Comparison of ENCODE assay signal across 11 mouse cellular contexts in the genomic region with DNA sequence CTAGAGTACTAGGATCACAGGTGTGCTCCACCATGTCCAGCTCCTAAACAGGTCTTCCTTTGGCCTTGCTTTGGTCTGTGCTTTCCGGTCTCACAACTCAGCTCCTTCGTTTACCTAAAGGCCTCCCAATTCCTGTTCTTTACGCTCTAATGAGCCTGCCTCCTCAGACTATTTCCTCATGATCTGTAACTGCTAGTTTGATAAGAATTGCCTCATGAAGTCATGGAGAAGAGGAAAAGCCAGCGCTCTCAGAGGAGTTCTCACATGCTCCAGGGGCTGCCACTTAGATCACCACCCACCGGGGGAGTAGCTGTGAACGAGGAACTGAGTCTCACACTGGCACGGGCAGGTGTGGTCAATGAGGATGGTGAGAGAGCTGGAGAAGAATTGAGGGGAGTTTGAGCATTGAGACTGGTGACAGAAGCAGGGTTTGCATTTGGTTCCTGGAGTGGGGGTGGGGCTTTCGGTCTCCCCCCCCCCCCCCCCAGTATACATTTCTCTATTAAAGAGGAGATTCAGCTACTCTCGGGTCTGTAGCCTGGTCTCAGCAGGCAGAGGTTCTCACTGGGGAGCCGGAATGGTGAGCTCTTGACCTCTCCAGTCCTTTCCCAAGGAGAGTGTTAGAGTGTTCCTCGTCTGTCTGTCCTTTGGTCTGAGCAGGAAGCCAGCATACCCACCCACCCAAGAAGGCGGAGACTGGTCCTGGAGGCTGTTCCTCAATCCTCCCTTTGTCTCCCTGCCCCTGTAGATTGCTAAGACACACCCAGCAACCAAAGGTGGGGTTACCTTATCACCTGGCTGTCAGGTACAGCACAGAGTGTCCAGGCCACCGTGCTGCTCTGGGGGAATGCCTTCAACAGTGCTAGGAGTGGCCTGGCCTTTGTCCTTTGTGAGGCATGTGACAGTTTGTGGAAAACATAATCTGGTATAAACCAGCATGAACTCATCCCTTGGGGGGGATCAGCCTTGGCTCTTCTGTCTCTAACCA. TPM values are rescaled to one million over a fixed set of nuclear protein-coding genes. Genes with fewer than 3 reads are reported as not detected.
DNase-seq lines count a peak whose midpoint lies in the region; ATAC-seq and TF ChIP-seq lines count a peak whose summit lies in the region.
"Had no signal": no experiment of that assay in that cellular context is flagged by ENCODE, and none has a peak within 500 bp of the region (broad histone marks: within the 10 kb centered on the region; RNA-seq: fewer than 3 reads in every experiment).

No protein-coding gene starts in this region.

- TF ChIP-seq POLR2A in thymus, adult 2 months (IDR thresholded peaks at IDR 0.05; ENCODE audit: control insufficient read depth, extremely low read depth, insufficient read depth, low read length, poor library complexity): no peak

- no peak overlapping the region for H3K4me3 ChIP-seq in forebrain, embryonic 10.5 days
- no peak overlapping the region for H3K4me3 ChIP-seq in forebrain, embryonic 13.5 days
- no peak overlapping the region for H3K4me3 ChIP-seq in lung, embryonic 16.5 days (ENCODE audit: low read length)
- no peak overlapping the region for H3K4me3 ChIP-seq in stomach, embryonic 15.5 days (replicated peaks)
- H3K4me3 ChIP-seq in thymus, adult 2 months (ENCODE audit: control insufficient read depth, insufficient read depth, low read length): no peak overlapping the region
- H3K4me3 ChIP-seq: heart, embryonic 12.5 days; layer of hippocampus, adult 2 months; midbrain, embryonic 15.5 days had no signal

- peak overlapping the region; percentile 30; the same call in 1 of the 2 replicates for H3K27ac ChIP-seq in forebrain, embryonic 10.5 days
- no peak overlapping the region for H3K27ac ChIP-seq in forebrain, embryonic 13.5 days
- peak overlapping the region; percentile 14; the same call in 1 of the 2 replicates for H3K27ac ChIP-seq in lung, embryonic 16.5 days (ENCODE audit: low read length)
- peak overlapping the region; percentile 86 for H3K27ac ChIP-seq in stomach, embryonic 15.5 days
- H3K27ac ChIP-seq in thymus, adult 2 months (ENCODE audit: control insufficient read depth, insufficient read depth, low read length): no peak overlapping the region
- H3K27ac ChIP-seq: layer of hippocampus, adult 2 months; midbrain, embryonic 15.5 days had no signal

- WGBS in forebrain, embryonic 10.5 days: 58% methylated on average over 13 of the region's 13 CpGs
- 60% methylated on average over 13 of the region's 13 CpGs for WGBS in forebrain, embryonic 13.5 days
- WGBS in lung, embryonic 16.5 days: 31% methylated on average over 13 of the region's 13 CpGs
- WGBS in stomach, embryonic 15.5 days: 35% methylated on average over 13 of the region's 13 CpGs
- 65% methylated on average over 13 of the region's 13 CpGs for WGBS in thymus, adult 2 months

- ATAC-seq in forebrain, embryonic 13.5 days: no peak
- no peak for ATAC-seq in lung, embryonic 16.5 days (ENCODE audit: low read depth)
- peak; percentile 61 for ATAC-seq in stomach, embryonic 15.5 days (ENCODE audit: insufficient read depth, low FRiP score, low read depth)
- ATAC-seq: midbrain, embryonic 15.5 days had no signal

- TF ChIP-seq CTCF in thymus, adult 2 months (IDR thresholded peaks at IDR 0.05; ENCODE audit: borderline replicate concordance, control insufficient read depth, extremely low read depth, insufficient read depth, low read length, poor library complexity): no peak

- H3K4me1 ChIP-seq in forebrain, embryonic 10.5 days: peaks cover 41% of the 10 kb centered on the region
- H3K4me1 ChIP-seq in forebrain, embryonic 13.5 days: peaks cover 10% of the 10 kb centered on the region
- H3K4me1 ChIP-seq in lung, embryonic 16.5 days (replicated peaks; ENCODE audit: control insufficient read depth, insufficient read depth, low read length): peaks cover 17% of the 10 kb centered on the region
- H3K4me1 ChIP-seq in stomach, embryonic 15.5 days: peaks cover 24% of the 10 kb centered on the region
- peaks cover 14% of the 10 kb centered on the region for H3K4me1 ChIP-seq in thymus, adult 2 months (replicated peaks; ENCODE audit: control insufficient read depth, insufficient read depth, low read length)

- H3K27me3 ChIP-seq in forebrain, embryonic 10.5 days (ENCODE audit: poor library complexity, severe bottlenecking): peaks cover 22% of the 10 kb centered on the region
- H3K27me3 ChIP-seq in forebrain, embryonic 13.5 days: peaks cover 9% of the 10 kb centered on the region; the same call in 1 of the 2 replicates
- H3K27me3 ChIP-seq in lung, embryonic 16.5 days (ENCODE audit: control insufficient read depth, insufficient read depth, low read depth, low read length): no peaks in the 10 kb centered on the region
- no peaks in the 10 kb centered on the region for H3K27me3 ChIP-seq in stomach, embryonic 15.5 days (replicated peaks)
- no peaks in the 10 kb centered on the region for H3K27me3 ChIP-seq in thymus, adult 2 months (ENCODE audit: control insufficient read depth, insufficient read depth, low read length)
- H3K27me3 ChIP-seq: heart, embryonic 12.5 days; midbrain, embryonic 15.5 days had no signal

- H3K9me3 ChIP-seq in forebrain, embryonic 10.5 days: no peaks in the 10 kb centered on the region
- H3K9me3 ChIP-seq in forebrain, embryonic 13.5 days (replicated peaks): no peaks in the 10 kb centered on the region
- H3K9me3 ChIP-seq in lung, embryonic 16.5 days (ENCODE audit: control insufficient read depth, low read length): no peaks in the 10 kb centered on the region
- no peaks in the 10 kb centered on the region for H3K9me3 ChIP-seq in stomach, embryonic 15.5 days
- H3K9me3 ChIP-seq: heart, embryonic 12.5 days; midbrain, embryonic 15.5 days had no signal

- no peak overlapping the region for H3K4me2 ChIP-seq in forebrain, embryonic 13.5 days
- no peak overlapping the region for H3K4me2 ChIP-seq in lung, embryonic 16.5 days (ENCODE audit: low read depth, low read length)
- 0 out of 2 replicates have a peak overlapping the region, but pooled peaks have one; percentile 3 for H3K4me2 ChIP-seq in stomach, embryonic 15.5 days
- H3K4me2 ChIP-seq: heart, embryonic 12.5 days; midbrain, embryonic 15.5 days had no signal

- DNase-seq in forebrain, embryonic 10.5 days (ENCODE audit: extremely low spot score, low spot score): no peak
- DNase-seq in lung, postnatal 14 days: no peak
- peak; percentile 43 for DNase-seq in kidney, postnatal 10 days
- DNase-seq in thymus, adult 2 months: no peak
- DNase-seq in left cerebral cortex, adult 8-10 months (ENCODE audit: low spot score in 2 of 2): no peak

- H3K36me3 ChIP-seq in forebrain, embryonic 10.5 days (replicated peaks): no peaks in the 10 kb centered on the region
- no peaks in the 10 kb centered on the region for H3K36me3 ChIP-seq in forebrain, embryonic 13.5 days (ENCODE audit: poor library complexity, severe bottlenecking)
- H3K36me3 ChIP-seq in lung, embryonic 16.5 days (ENCODE audit: control insufficient read depth, insufficient read depth, low read length): no peaks in the 10 kb centered on the region
- H3K36me3 ChIP-seq in stomach, embryonic 15.5 days: no peaks in the 10 kb centered on the region
- no peaks in the 10 kb centered on the region for H3K36me3 ChIP-seq in thymus, adult 2 months (ENCODE audit: control insufficient read depth, insufficient read depth, low read length)
- H3K36me3 ChIP-seq: heart, embryonic 12.5 days; midbrain, embryonic 15.5 days had no signal

- no peak overlapping the region for H3K9ac ChIP-seq in forebrain, embryonic 13.5 days
- no peak overlapping the region for H3K9ac ChIP-seq in lung, embryonic 16.5 days (ENCODE audit: low read length)
- peak overlapping the region; percentile 9; the same call in 1 of the 2 replicates for H3K9ac ChIP-seq in stomach, embryonic 15.5 days
- H3K9ac ChIP-seq: heart, embryonic 12.5 days; midbrain, embryonic 15.5 days had no signal

RNA-seq across cellular contexts. Expression of gene Ubald2, which starts 4.7 kb away (rescaled TPM):
- 31.6 and 33.1 TPM in 2 replicates for polyA plus RNA-seq in forebrain, embryonic 10.5 days (2016; fragmentation: Nextera tagmentation; extraction: Ambion mirVana)
- 45.5 and 58.2 TPM in 2 replicates for polyA plus RNA-seq in forebrain, embryonic 13.5 days (2015; fragmentation: Nextera tagmentation; extraction: Ambion mirVana)
- polyA plus RNA-seq in lung, embryonic 16.5 days (2015; fragmentation: Nextera tagmentation; extraction: Ambion mirVana): 41.3 and 43.2 TPM in 2 replicates
- 37.7 and 37.9 TPM in 2 replicates for polyA plus RNA-seq in stomach, embryonic 15.5 days (2015; fragmentation: Nextera tagmentation; extraction: Ambion mirVana)
- 558 and 566 TPM in 2 replicates for polyA plus RNA-seq in thymus, adult 2 months (2012; rRNA removed)
- total RNA-seq in left cerebral cortex, adult 8-10 months (2022): 10 to 100 TPM; 22.7 to 25.8 (median 25.1) TPM

RNA-seq across cellular contexts. Expression of gene Rnf157, which starts 16.3 kb away (rescaled TPM):
- polyA plus RNA-seq in forebrain, embryonic 10.5 days (2016; fragmentation: Nextera tagmentation; extraction: Ambion mirVana): 5.5 and 5.7 TPM in 2 replicates
- 18.1 and 20.6 TPM in 2 replicates for polyA plus RNA-seq in forebrain, embryonic 13.5 days (2015; fragmentation: Nextera tagmentation; extraction: Ambion mirVana)
- polyA plus RNA-seq in lung, embryonic 16.5 days (2015; fragmentation: Nextera tagmentation; extraction: Ambion mirVana): 3.5 and 4.0 TPM in 2 replicates
- polyA plus RNA-seq in stomach, embryonic 15.5 days (2015; fragmentation: Nextera tagmentation; extraction: Ambion mirVana): 13.5 and 14.5 TPM in 2 replicates
- 98.7 and 119 TPM in 2 replicates for polyA plus RNA-seq in thymus, adult 2 months (2012; rRNA removed)
- total RNA-seq in left cerebral cortex, adult 8-10 months (2022): 100 to 1,000 TPM; 242 to 283 (median 258) TPM

RNA-seq across cellular contexts. Expression of gene Qrich2, which starts 36.9 kb away (rescaled TPM):
- polyA plus RNA-seq in forebrain, embryonic 10.5 days (2016; fragmentation: Nextera tagmentation; extraction: Ambion mirVana): 0.16 and 0.24 TPM in 2 replicates
- polyA plus RNA-seq in forebrain, embryonic 13.5 days (2015; fragmentation: Nextera tagmentation; extraction: Ambion mirVana): 0.09 TPM in 1 of 2 replicates, not detected in the other
- 0.26 TPM in 1 of 2 replicates, not detected in the other for polyA plus RNA-seq in lung, embryonic 16.5 days (2015; fragmentation: Nextera tagmentation; extraction: Ambion mirVana)
- 0.46 and 0.50 TPM in 2 replicates for polyA plus RNA-seq in stomach, embryonic 15.5 days (2015; fragmentation: Nextera tagmentation; extraction: Ambion mirVana)
- polyA plus RNA-seq in thymus, adult 2 months (2012; rRNA removed): 0.19 and 0.24 TPM in 2 replicates
- total RNA-seq in left cerebral cortex, adult 8-10 months (2022): not detected
- polyA plus RNA-seq: heart, embryonic 12.5 days; midbrain, embryonic 15.5 days had no signal

Comparison
In these comparisons a context has a peak if more than half of its experiments do, and no peak if none do; other contexts are left out.
1. H3K27ac ChIP-seq: peak in forebrain, embryonic 10.5 days (single experiment), lung, embryonic 16.5 days (single experiment) and stomach, embryonic 15.5 days (single experiment); none in forebrain, embryonic 13.5 days (single experiment) and thymus, adult 2 months (single experiment).